10 mouse cellular contexts compared by ENCODE assay signal in the genomic region with DNA sequence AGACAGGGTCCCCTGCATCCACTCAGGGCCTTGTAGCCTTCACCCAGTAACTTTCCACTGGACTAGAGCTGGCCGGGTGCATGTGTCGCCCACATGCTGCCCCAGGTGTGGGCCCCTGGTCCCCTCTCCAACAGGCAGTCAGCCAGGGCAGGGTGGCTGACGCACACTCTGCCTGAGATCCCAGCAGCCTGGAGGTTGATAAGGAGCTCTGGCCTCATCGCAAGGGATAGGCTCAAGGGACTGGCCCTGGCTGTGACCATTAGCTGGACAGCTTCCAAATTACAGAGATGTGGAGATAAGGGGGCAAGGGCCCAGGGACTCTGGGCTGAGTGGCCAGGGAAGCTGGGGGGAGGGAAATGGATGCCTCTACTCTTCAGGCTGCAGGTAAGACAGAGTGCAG. TPM values are rescaled to one million over a fixed set of nuclear protein-coding genes. Genes with fewer than 3 reads are reported as not detected.
A peak's percentile ranks its signal among the peaks of the same experiment; 100 is the strongest.
DNase-seq lines count a peak whose midpoint lies in the region; ATAC-seq and TF ChIP-seq lines count a peak whose summit lies in the region.
"Had no signal": no experiment of that assay in that cellular context is flagged by ENCODE, and none has a peak within 500 bp of the region (broad histone marks: within the 10 kb centered on the region; RNA-seq: fewer than 3 reads in every experiment).

No protein-coding gene starts in this region.

- no peak overlapping the region for H3K4me3 ChIP-seq in layer of hippocampus, adult 2 months
- no peak overlapping the region for H3K4me3 ChIP-seq in lung, embryonic 14.5 days (ENCODE audit: low read depth, low read length)
- H3K4me3 ChIP-seq: liver, embryonic 13.5 days had no signal

- intact Hi-C loops in heart, postnatal 36 days (cut with DNase I) = loop anchor here (5.0 to 10.0 kb wide), 2 partner anchors 276 to 409 kb away; a partner anchor contains a TSS

- WGBS in lung, embryonic 14.5 days = 34% methylated on average over 4 of the region's 4 CpGs

- H3K27ac ChIP-seq in layer of hippocampus, adult 2 months = peak overlapping the region; percentile 89
- H3K27ac ChIP-seq in lung, embryonic 14.5 days (ENCODE audit: low read depth) = no peak overlapping the region
- H3K27ac ChIP-seq: liver, embryonic 13.5 days had no signal

- H3K36me3 ChIP-seq in lung, embryonic 14.5 days (ENCODE audit: insufficient read depth) = no peaks in the 10 kb centered on the region
- H3K36me3 ChIP-seq: liver, embryonic 13.5 days had no signal

- H3K27me3 ChIP-seq in lung, embryonic 14.5 days (ENCODE audit: insufficient read depth, low read length) = no peaks in the 10 kb centered on the region

- peaks cover 29% of the 10 kb centered on the region for H3K4me1 ChIP-seq in lung, embryonic 14.5 days (ENCODE audit: insufficient read depth)

- no peak for TF ChIP-seq CTCF in layer of hippocampus, adult 2 months (conservative IDR thresholded peaks at IDR 0.05)
- TF ChIP-seq CTCF in lung, embryonic 14.5 days (IDR thresholded peaks at IDR 0.05; ENCODE audit: low read depth) = no peak

- H3K9ac ChIP-seq in lung, embryonic 14.5 days = no peak overlapping the region
- H3K9ac ChIP-seq: forebrain, postnatal 0 days; liver, embryonic 13.5 days had no signal

- no peak overlapping the region for H3K4me2 ChIP-seq in lung, embryonic 14.5 days
- H3K4me2 ChIP-seq: liver, embryonic 13.5 days had no signal

- ATAC-seq in lung, embryonic 14.5 days (ENCODE audit: insufficient read depth) = peak; percentile 19; the same call in 1 of the 2 replicates
- no peak for ATAC-seq in megakaryocyte progenitor cell, adult 5-6 weeks (replicated peaks; ENCODE audit: poor library complexity)
- ATAC-seq: forebrain, postnatal 0 days had no signal

- no peaks in the 10 kb centered on the region for H3K9me3 ChIP-seq in lung, embryonic 14.5 days (ENCODE audit: low read depth, low read length)
- H3K9me3 ChIP-seq: liver, embryonic 13.5 days had no signal

- no peak for DNase-seq in layer of hippocampus, adult 2 months (ENCODE audit: low spot score in 2 of 2)
- no peak for DNase-seq in layer of hippocampus, adult 8-10 months (ENCODE audit: low spot score in 2 of 2)
- peak; percentile 83 for DNase-seq in adrenal gland, adult 8-10 months
- peak; percentile 21 to 41 for DNase-seq in heart, postnatal 36 days
- peak; percentile 52 for DNase-seq in lung, embryonic 14.5 days
- DNase-seq in natural killer cell, adult 2 months (ENCODE audit: low spot score in 2 of 2) = no peak
- DNase-seq in left cerebral cortex, adult 18-20 months (ENCODE audit: low spot score in 2 of 2) = no peak
- DNase-seq: forebrain, postnatal 0 days; liver, embryonic 13.5 days had no signal

RNA-seq across cellular contexts. Expression of a gene that starts 24.3 kb away (rescaled TPM):
- 1 to 10 TPM; 4.0 to 5.5 TPM for total RNA-seq in layer of hippocampus, adult 2 months (2021)
- 1 to 10 TPM; 4.9 to 6.1 (median 5.3) TPM for total RNA-seq in layer of hippocampus, adult 8-10 months (2022)
- 1 to 10 TPM; 5.2 to 8.1 (median 7.1) TPM for total RNA-seq in adrenal gland, adult 8-10 months (2022)
- total RNA-seq in heart, postnatal 36 days (2021) = 1 to 10 TPM; 3.2 to 3.4 TPM
- polyA plus RNA-seq in lung, embryonic 14.5 days (2014; fragmentation: Nextera tagmentation; extraction: Ambion mirVana) = 13.2 and 16.1 TPM in 2 replicates
- 3.9 and 5.6 TPM in 2 replicates for total RNA-seq in megakaryocyte progenitor cell, adult 5-6 weeks (2015)
- 3.7 and 6.2 TPM in 2 replicates for total RNA-seq in megakaryocyte progenitor cell, adult 5-6 weeks (2017)
- total RNA-seq in left cerebral cortex, adult 18-20 months (2021) = 1 to 10 TPM; 4.6 to 4.7 TPM

RNA-seq across cellular contexts. Expression of a gene that starts 29.2 kb away (rescaled TPM):
- total RNA-seq in layer of hippocampus, adult 2 months (2021) = 100 to 1,000 TPM; 394 to 431 TPM
- total RNA-seq in layer of hippocampus, adult 8-10 months (2022) = 100 to 1,000 TPM; 370 to 420 (median 399) TPM
- total RNA-seq in adrenal gland, adult 8-10 months (2022) = 10 to 100 TPM; 33.7 to 54.7 (median 43.2) TPM
- under 1 TPM; 0.31 to 0.33 TPM for total RNA-seq in heart, postnatal 36 days (2021)
- polyA plus RNA-seq in lung, embryonic 14.5 days (2014; fragmentation: Nextera tagmentation; extraction: Ambion mirVana) = 1.4 and 1.5 TPM in 2 replicates
- total RNA-seq in megakaryocyte progenitor cell, adult 5-6 weeks (2015) = 0.39 and 0.56 TPM in 2 replicates
- total RNA-seq in megakaryocyte progenitor cell, adult 5-6 weeks (2017) = 0.10 and 0.17 TPM in 2 replicates
- total RNA-seq in left cerebral cortex, adult 18-20 months (2021) = 100 to 1,000 TPM; 451 to 453 TPM

RNA-seq across cellular contexts. Expression of a gene that starts 41.2 kb away (rescaled TPM):
- total RNA-seq in layer of hippocampus, adult 2 months (2021) = 10 to 100 TPM; 17.1 to 18.5 TPM
- 10 to 100 TPM; 15.5 to 24.3 (median 19.8) TPM for total RNA-seq in layer of hippocampus, adult 8-10 months (2022)
- total RNA-seq in adrenal gland, adult 8-10 months (2022) = 10 to 100 TPM; 20.2 to 54.8 (median 28.3) TPM
- 1 to 10 TPM; 6.9 to 8.8 TPM for total RNA-seq in heart, postnatal 36 days (2021)
- 11.0 and 14.4 TPM in 2 replicates for polyA plus RNA-seq in lung, embryonic 14.5 days (2014; fragmentation: Nextera tagmentation; extraction: Ambion mirVana)
- total RNA-seq in megakaryocyte progenitor cell, adult 5-6 weeks (2015) = 4.0 and 9.7 TPM in 2 replicates
- 0.17 and 2.2 TPM in 2 replicates for total RNA-seq in megakaryocyte progenitor cell, adult 5-6 weeks (2017)
- 10 to 100 TPM; 17.0 to 19.0 TPM for total RNA-seq in left cerebral cortex, adult 18-20 months (2021)

Comparison
In these comparisons a context has a peak if more than half of its experiments do, and no peak if none do; other contexts are left out.
1. DNase-seq: peak in adrenal gland, adult 8-10 months (single experiment), heart, postnatal 36 days (2 of 2) and lung, embryonic 14.5 days (single experiment); none in layer of hippocampus, adult 2 months (0 of 2), layer of hippocampus, adult 8-10 months (0 of 2), natural killer cell, adult 2 months (0 of 2) and left cerebral cortex, adult 18-20 months (0 of 2).
2. RNA of a gene that starts 29.2 kb away (total RNA-seq): 451 to 453 TPM in left cerebral cortex, adult 18-20 months, 394 to 431 TPM in layer of hippocampus, adult 2 months, 370 to 420 TPM in layer of hippocampus, adult 8-10 months and 33.7 to 54.7 TPM in adrenal gland, adult 8-10 months; 0.10 to 0.56 TPM in megakaryocyte progenitor cell, adult 5-6 weeks and 0.31 to 0.33 TPM in heart, postnatal 36 days; every median in the first group is over 10 times any median in the second.